Mouse (Mus musculus) lung, postnatal 0 days (tissue): ENCODE measurements around the gene Hsh2d.

Source experiments
- CTCF ChIP-seq: IDR thresholded peaks from 2 replicates; pipeline ENCODE4 v1.5.1; 2016; ENCODE audit warnings: antibody characterized with exemption, mild to moderate bottlenecking
- EP300 ChIP-seq: IDR thresholded peaks from 2 replicates; pipeline ENCODE4 v1.6.1; 2016; ENCODE audit warnings: antibody characterized with exemption, mild to moderate bottlenecking, control low read depth

- TF ChIP-seq EP300 (no peak), CTCF (no peak)
Observed at GRCm38 (mm10) chr8:72213536-72213935, 24.1 kb downstream of the Hsh2d start, which contains the start of gene Gm11034.
